Mouse (Mus musculus): Measurements from ENCODE around the gene Chil3. TPM values are rescaled to one million over a fixed set of nuclear protein-coding genes. Genes with fewer than 3 reads are reported as not detected.
A peak's percentile ranks its signal among the peaks of the same experiment; 100 is the strongest.

Chil3 gene
- polyA plus RNA-seq, 1 experiment from 2014 or later: not detected

DNA sequence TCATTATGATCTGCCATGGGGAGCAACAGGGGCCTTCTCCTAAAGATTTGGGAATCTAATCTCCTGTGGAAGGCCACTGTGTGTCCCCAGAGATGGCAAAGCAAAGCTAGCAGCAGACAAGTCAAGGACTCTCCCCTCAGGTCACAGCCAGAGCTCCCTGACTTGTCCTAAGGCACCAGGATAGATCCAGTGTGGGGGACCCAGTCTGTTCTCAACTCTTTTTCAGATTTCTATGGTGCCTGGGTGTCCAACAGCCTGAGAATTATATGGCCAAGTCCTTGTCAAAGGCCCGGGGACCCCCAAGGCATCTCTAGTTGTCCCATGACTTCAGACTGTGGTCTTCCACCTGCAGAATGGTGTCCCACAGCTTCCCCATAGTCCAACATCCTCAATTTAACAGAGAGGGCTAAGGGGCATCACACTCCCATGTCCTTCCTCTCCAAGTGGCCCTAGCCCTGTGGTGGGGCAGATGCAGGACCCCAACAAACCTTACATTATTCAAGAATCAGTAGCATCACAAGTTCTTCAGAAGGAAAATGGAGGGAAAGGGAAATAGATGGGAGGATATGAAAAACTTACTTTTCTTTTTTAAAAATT, 3.9 kb upstream of the Chil3 start:
- DNase-seq (ENCODE audit: low spot score) (no peak), ATAC-seq (replicated peaks; ENCODE audit: low FRiP score) (peak; percentile 62)
- WGBS: 86% methylated on average over 1 of the region's 1 CpGs
- H3K9me3 ChIP-seq (ENCODE audit: control insufficient read depth, low read length): no peaks in the 10 kb centered on the region; the same call in 1 of the 2 replicates
- no peaks in the 10 kb centered on the region for H3K27me3 ChIP-seq (replicated peaks; ENCODE audit: control insufficient read depth, insufficient read depth, low read length)
- no peak overlapping the region for H3K4me2 ChIP-seq
- H3K4me1 ChIP-seq (replicated peaks; ENCODE audit: control insufficient read depth, insufficient read depth, low read length): no peaks in the 10 kb centered on the region
- H3K36me3 ChIP-seq (ENCODE audit: control insufficient read depth, insufficient read depth, low read length): no peaks in the 10 kb centered on the region
- no peak overlapping the region for H3K9ac ChIP-seq (ENCODE audit: low read depth, low read length)
- H3K4me3 ChIP-seq (ENCODE audit: low read depth, low read length): no peak overlapping the region
- no peak overlapping the region for H3K27ac ChIP-seq (ENCODE audit: low read depth, low read length)

GRCm38 (mm10) chr3:106170522-106171053, 3.2 kb upstream of the Chil3 start:
- 43% methylated on average over 1 of the region's 1 CpGs for WGBS
- Histone ChIP-seq H3K4me3 (ENCODE audit: low read depth, low read length) (no peak overlapping the region), H3K27ac (ENCODE audit: low read depth, low read length) (no peak overlapping the region), H3K27me3 (replicated peaks; ENCODE audit: control insufficient read depth, insufficient read depth, low read length) (no peaks in the 10 kb centered on the region), H3K9me3 (ENCODE audit: control insufficient read depth, low read length) (no peaks in the 10 kb centered on the region; the same call in 1 of the 2 replicates), H3K4me1 (replicated peaks; ENCODE audit: control insufficient read depth, insufficient read depth, low read length) (no peaks in the 10 kb centered on the region), H3K36me3 (ENCODE audit: control insufficient read depth, insufficient read depth, low read length) (no peaks in the 10 kb centered on the region), H3K4me2 (no peak overlapping the region), H3K9ac (ENCODE audit: low read depth, low read length) (no peak overlapping the region)
- DNase-seq (ENCODE audit: low spot score) (no peak), ATAC-seq (replicated peaks; ENCODE audit: low FRiP score) (no peak)

- Histone ChIP-seq H3K4me1 (replicated peaks; ENCODE audit: control insufficient read depth, insufficient read depth, low read length) (no peaks in the 10 kb centered on the region), H3K9ac (ENCODE audit: low read depth, low read length) (no peak overlapping the region), H3K36me3 (ENCODE audit: control insufficient read depth, insufficient read depth, low read length) (no peaks in the 10 kb centered on the region), H3K27me3 (replicated peaks; ENCODE audit: control insufficient read depth, insufficient read depth, low read length) (no peaks in the 10 kb centered on the region), H3K27ac (ENCODE audit: low read depth, low read length) (no peak overlapping the region), H3K4me2 (no peak overlapping the region), H3K4me3 (ENCODE audit: low read depth, low read length) (no peak overlapping the region), H3K9me3 (ENCODE audit: control insufficient read depth, low read length) (no peaks in the 10 kb centered on the region)
- DNase-seq (ENCODE audit: low spot score) (no peak), ATAC-seq (replicated peaks; ENCODE audit: low FRiP score) (no peak)
- 76% methylated on average over 2 of the region's 2 CpGs for WGBS
Observed at GRCm38 (mm10) chr3:106154413-106154812, 13.0 kb downstream of the Chil3 start.

GRCm38 (mm10) chr3:106144081-106144480, 23.3 kb downstream of the Chil3 start:
- no peak for DNase-seq (ENCODE audit: low spot score)

DNA sequence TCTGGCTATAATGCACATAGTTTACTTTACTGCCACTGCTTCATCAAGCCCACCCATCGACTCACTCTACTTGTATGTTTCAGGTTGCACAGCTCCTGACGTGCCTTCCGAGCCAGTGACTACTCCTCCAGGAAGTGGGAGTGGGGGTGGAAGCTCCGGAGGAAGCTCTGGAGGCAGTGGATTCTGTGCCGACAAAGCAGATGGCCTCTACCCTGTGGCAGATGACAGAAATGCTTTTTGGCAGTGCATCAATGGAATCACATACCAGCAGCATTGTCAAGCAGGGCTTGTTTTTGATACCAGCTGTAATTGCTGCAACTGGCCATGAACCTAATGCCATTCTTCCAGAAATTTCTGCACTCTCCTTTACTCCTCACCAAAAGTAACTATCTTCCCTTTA, 35.7 kb downstream of the Chil3 start:
- Histone ChIP-seq H3K27me3 (replicated peaks; ENCODE audit: control insufficient read depth, insufficient read depth, low read length) (no peaks in the 10 kb centered on the region), H3K4me1 (replicated peaks; ENCODE audit: control insufficient read depth, insufficient read depth, low read length) (no peaks in the 10 kb centered on the region), H3K36me3 (ENCODE audit: control insufficient read depth, insufficient read depth, low read length) (no peaks in the 10 kb centered on the region), H3K9me3 (ENCODE audit: control insufficient read depth, low read length) (peaks cover 2% of the 10 kb centered on the region; the same call in 1 of the 2 replicates), H3K9ac (ENCODE audit: low read depth, low read length) (no peak overlapping the region), H3K27ac (ENCODE audit: low read depth, low read length) (no peak overlapping the region), H3K4me2 (no peak overlapping the region), H3K4me3 (ENCODE audit: low read depth, low read length) (no peak overlapping the region)
- WGBS: 64% methylated on average over 5 of the region's 5 CpGs
- ATAC-seq (replicated peaks; ENCODE audit: low FRiP score) (no peak), DNase-seq (ENCODE audit: low spot score) (no peak)

More at GRCm38 (mm10) chr3:106144081-106144480, 23.3 kb downstream of the Chil3 start:
- Histone ChIP-seq H3K27me3 (replicated peaks; ENCODE audit: control insufficient read depth, insufficient read depth, low read length) (no peaks in the 10 kb centered on the region), H3K4me3 (ENCODE audit: low read depth, low read length) (no peak overlapping the region), H3K4me1 (replicated peaks; ENCODE audit: control insufficient read depth, insufficient read depth, low read length) (no peaks in the 10 kb centered on the region), H3K36me3 (ENCODE audit: control insufficient read depth, insufficient read depth, low read length) (no peaks in the 10 kb centered on the region), H3K9ac (ENCODE audit: low read depth, low read length) (no peak overlapping the region), H3K4me2 (no peak overlapping the region), H3K27ac (ENCODE audit: low read depth, low read length) (no peak overlapping the region), H3K9me3 (ENCODE audit: control insufficient read depth, low read length) (peaks cover 10% of the 10 kb centered on the region)
- 84% methylated on average over 10 of the region's 10 CpGs for WGBS
- ATAC-seq (replicated peaks; ENCODE audit: low FRiP score): peak; percentile 46

- 64% methylated on average over 4 of the region's 4 CpGs for WGBS
Observed at GRCm38 (mm10) chr3:106128807-106129493, 38.4 kb downstream of the Chil3 start.

DNA sequence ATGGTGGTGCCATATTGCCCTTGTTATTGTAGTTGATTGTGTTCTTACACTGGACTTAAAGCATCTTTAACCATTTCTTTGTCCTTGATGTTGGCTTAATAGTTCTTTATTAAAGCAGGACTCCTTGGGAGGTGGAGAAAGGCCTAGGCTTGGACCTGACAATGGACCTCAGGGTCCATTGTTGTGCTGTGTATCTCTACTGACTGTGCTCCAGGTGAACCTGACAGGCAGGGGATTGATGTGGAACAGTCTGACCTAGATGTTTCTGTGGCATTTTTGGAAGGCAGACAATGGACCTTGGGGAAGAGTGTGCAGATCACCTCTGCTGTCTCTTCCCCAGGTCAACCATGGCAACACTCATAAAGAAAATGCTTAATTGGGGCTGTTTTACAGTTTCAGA, 40.4 kb downstream of the Chil3 start:
- peaks cover 2% of the 10 kb centered on the region; the same call in 1 of the 2 replicates for H3K9me3 ChIP-seq (ENCODE audit: control insufficient read depth, low read length)
- no peak overlapping the region for H3K9ac ChIP-seq (ENCODE audit: low read depth, low read length)
- H3K4me1 ChIP-seq (replicated peaks; ENCODE audit: control insufficient read depth, insufficient read depth, low read length): no peaks in the 10 kb centered on the region
- DNase-seq (ENCODE audit: low spot score) (no peak), ATAC-seq (replicated peaks; ENCODE audit: low FRiP score) (no peak; the same call in 1 of the 2 replicates)
- H3K27ac ChIP-seq (ENCODE audit: low read depth, low read length): no peak overlapping the region
- no peaks in the 10 kb centered on the region for H3K27me3 ChIP-seq (replicated peaks; ENCODE audit: control insufficient read depth, insufficient read depth, low read length)
- no peak overlapping the region for H3K4me2 ChIP-seq
- no peaks in the 10 kb centered on the region for H3K36me3 ChIP-seq (ENCODE audit: control insufficient read depth, insufficient read depth, low read length)
- H3K4me3 ChIP-seq (ENCODE audit: low read depth, low read length): no peak overlapping the region

More at GRCm38 (mm10) chr3:106128807-106129493, 38.4 kb downstream of the Chil3 start:
- Histone ChIP-seq H3K9me3 (ENCODE audit: control insufficient read depth, low read length) (peaks cover 2% of the 10 kb centered on the region; the same call in 1 of the 2 replicates), H3K4me1 (replicated peaks; ENCODE audit: control insufficient read depth, insufficient read depth, low read length) (no peaks in the 10 kb centered on the region), H3K9ac (ENCODE audit: low read depth, low read length) (no peak overlapping the region), H3K27me3 (replicated peaks; ENCODE audit: control insufficient read depth, insufficient read depth, low read length) (no peaks in the 10 kb centered on the region), H3K4me3 (ENCODE audit: low read depth, low read length) (no peak overlapping the region), H3K27ac (ENCODE audit: low read depth, low read length) (no peak overlapping the region), H3K4me2 (no peak overlapping the region), H3K36me3 (ENCODE audit: control insufficient read depth, insufficient read depth, low read length) (no peaks in the 10 kb centered on the region)
- ATAC-seq (replicated peaks; ENCODE audit: low FRiP score): no peak
- no peak for DNase-seq (ENCODE audit: low spot score)

DNA sequence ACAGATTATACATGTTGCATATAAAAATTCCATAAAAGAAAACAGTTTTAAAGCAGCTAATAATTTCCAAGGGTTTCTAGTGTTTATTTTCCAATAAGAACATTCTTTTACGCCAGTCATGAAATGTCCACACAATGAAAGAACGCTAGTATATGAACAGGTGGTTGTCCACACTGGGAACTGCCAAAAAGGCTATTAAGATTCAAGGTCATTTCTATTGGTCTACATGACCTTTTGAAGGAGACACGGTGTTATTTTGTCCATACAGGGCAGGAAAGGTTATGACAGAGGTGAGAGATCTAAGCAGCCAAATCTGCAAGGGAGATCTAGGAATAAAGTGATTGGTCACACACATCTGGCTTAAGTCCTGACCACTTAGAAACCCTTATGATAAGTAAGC, 54.4 kb downstream of the Chil3 start, which contains the start of gene Chia1:
Gene Chia1, plus strand, starts transcription at position 301 of the 400 bp plus-strand sequence.
- Histone ChIP-seq H3K27me3 (replicated peaks; ENCODE audit: control insufficient read depth, insufficient read depth, low read length) (no peaks in the 10 kb centered on the region), H3K4me3 (ENCODE audit: low read depth, low read length) (no peak within 1 kb of the TSS), H3K4me1 (replicated peaks; ENCODE audit: control insufficient read depth, insufficient read depth, low read length) (no peaks in the 10 kb centered on the region), H3K4me2 (no peak within 1 kb of the TSS), H3K36me3 (ENCODE audit: control insufficient read depth, insufficient read depth, low read length) (no peaks in the 10 kb centered on the region), H3K27ac (ENCODE audit: low read depth, low read length) (no peak within 1 kb of the TSS), H3K9ac (ENCODE audit: low read depth, low read length) (no peak within 1 kb of the TSS), H3K9me3 (ENCODE audit: control insufficient read depth, low read length) (peaks cover 2% of the 10 kb centered on the region; the same call in 1 of the 2 replicates)
- DNase-seq (ENCODE audit: low spot score) (no peak), ATAC-seq (replicated peaks; ENCODE audit: low FRiP score) (no peak)
- 76% methylated on average over 3 of the region's 3 CpGs for WGBS

Data from liver, embryonic 11.5 days (tissue).